Mouse (Mus musculus) bone marrow macrophage, adult 2 months (primary cell): ENCODE results near the gene Sestd1.

Source experiments
- CTCF ChIP-seq: IDR thresholded peaks from 2 replicates; pipeline ENCODE4 v1.5.1; 2012; ENCODE audit warnings: low read depth, mild to moderate bottlenecking, low read length, moderate library complexity
- POLR2A ChIP-seq: IDR thresholded peaks from 2 replicates; pipeline ENCODE4 v1.6.1; 2012; ENCODE audit warnings: mild to moderate bottlenecking, low read depth, low read length, borderline replicate concordance

- TF ChIP-seq CTCF (no peak), POLR2A (no peak)
Observed at GRCm38 (mm10) chr2:77182271-77182995, 98.0 kb downstream of the Sestd1 start.
